Mouse (Mus musculus): ENCODE data around the gene Sipa1l3.

DNA sequence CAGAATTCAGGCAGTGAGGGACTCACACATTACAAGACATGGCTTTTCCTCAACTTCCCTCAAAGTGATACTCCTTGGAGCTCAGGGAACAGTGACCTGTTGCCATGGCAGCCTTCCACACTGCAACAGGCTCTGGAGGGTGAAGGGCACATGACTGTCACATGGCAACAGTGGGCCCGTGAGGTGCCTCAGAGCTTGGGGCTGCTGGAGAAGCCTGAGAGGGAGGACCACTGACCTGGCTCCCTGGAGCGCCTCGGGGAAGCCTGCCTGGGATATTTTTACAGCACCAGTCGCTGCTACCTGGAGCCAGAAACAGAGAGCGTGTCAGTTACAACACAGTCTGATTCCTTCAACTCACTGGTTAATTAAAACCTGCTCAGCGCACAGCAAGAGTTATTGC is 14.8 kb downstream of the Sipa1l3 start:
- TF ChIP-seq CTCF (IDR thresholded peaks at IDR 0.05; ENCODE audit: borderline replicate concordance, control insufficient read depth, extremely low read depth, insufficient read depth, low read length, poor library complexity) = no peak
- no peak for TF ChIP-seq POLR2A (IDR thresholded peaks at IDR 0.05; ENCODE audit: control insufficient read depth, extremely low read depth, insufficient read depth, low read length, poor library complexity)

All from thymus, adult 2 months (tissue).